Mouse (Mus musculus) hindbrain, postnatal 0 days (tissue): ENCODE results near the gene Ccr4. TPM values are rescaled to one million over a fixed set of nuclear protein-coding genes. Genes with fewer than 3 reads are reported as not detected.

Source experiments
- ATAC-seq: fragments of 200-750 bp; cut with Nextera tagmentation; 2 replicates; pipeline ENCODE4 v1.8.0; 2017; ENCODE audit warnings: mild to moderate bottlenecking, moderate TSS enrichment, moderate library complexity
- DNase-seq: peaks from one replicate; pipeline ENCODE4 v3.0.0-alpha.2; 2015; ENCODE audit warnings: low spot score
- H3K27ac ChIP-seq: fragments of 300-500 bp; sonication (generic); 2 replicates; pipeline ENCODE4 v1.5.1; 2014; ENCODE audit warnings: mild to moderate bottlenecking
- H3K27me3 ChIP-seq: fragments of 300-500 bp; sonication (generic); 2 replicates; pipeline ENCODE4 v1.6.1; 2014; ENCODE audit warnings: low read length, mixed read lengths; ENCODE audit not compliant: insufficient read depth
- H3K36me3 ChIP-seq: fragments of 300-500 bp; sonication (generic); 2 replicates; pipeline ENCODE4 v1.6.1; 2014; ENCODE audit warnings: low read length, mixed read lengths; ENCODE audit not compliant: insufficient read depth
- H3K4me1 ChIP-seq: fragments of 300-500 bp; sonication (generic); 2 replicates; pipeline ENCODE4 v1.6.1; 2014; ENCODE audit warnings: antibody characterized with exemption, low read length, mixed read lengths; ENCODE audit not compliant: insufficient read depth
- H3K4me2 ChIP-seq: fragments of 300-500 bp; sonication (generic); 2 replicates; pipeline ENCODE4 v1.6.1; 2014; ENCODE audit warnings: low read depth, mild to moderate bottlenecking, low read length, moderate library complexity, mixed read lengths
- H3K4me3 ChIP-seq: fragments of 300-500 bp; sonication (generic); 2 replicates; pipeline ENCODE4 v1.5.1; 2014; ENCODE audit warnings: low read length
- H3K9ac ChIP-seq: fragments of 300-500 bp; sonication (generic); replicated peaks from 2 replicates; pipeline ENCODE4 v1.6.1; 2014; ENCODE audit warnings: mild to moderate bottlenecking, low read length, moderate library complexity, mixed read lengths
- H3K9me3 ChIP-seq: fragments of 300-500 bp; sonication (generic); 2 replicates; pipeline ENCODE4 v1.6.1; 2016; ENCODE audit warnings: low read length, mixed read lengths
- CTCF ChIP-seq: IDR thresholded peaks from 2 replicates; pipeline ENCODE4 v1.5.1; 2016; ENCODE audit warnings: antibody characterized with exemption, control low read depth, low read depth
- WGBS: fragments of 180-500 bp; shearing (Covaris S2); extraction: QIAGEN DNeasy Blood & Tissue Kit; methylation state at CpG from one replicate; pipeline ENCODE4 v1.1.7; 2014; 5-methylcytosine and 5-hydroxymethylcytosine counted together
- polyA plus RNA-seq: library from polyadenylated mRNA; unstranded; fragments of >200 nt; fragmentation: Nextera tagmentation; extraction: Ambion mirVana; gene quantifications from 2 replicates; pipeline ENCODE4 v1.2.1, GENCODE M21; 2015
- total RNA-seq: library from RNA; depleted of rRNA; stranded (reverse); fragments of >200 nt; gene quantifications from 2 replicates; pipeline ENCODE4 v1.2.3, GENCODE M21; 2014; rRNA removed

Gene Ccr4
- total RNA-seq (not detected in 2 replicates), polyA plus RNA-seq (not detected in 2 replicates)

DNA sequence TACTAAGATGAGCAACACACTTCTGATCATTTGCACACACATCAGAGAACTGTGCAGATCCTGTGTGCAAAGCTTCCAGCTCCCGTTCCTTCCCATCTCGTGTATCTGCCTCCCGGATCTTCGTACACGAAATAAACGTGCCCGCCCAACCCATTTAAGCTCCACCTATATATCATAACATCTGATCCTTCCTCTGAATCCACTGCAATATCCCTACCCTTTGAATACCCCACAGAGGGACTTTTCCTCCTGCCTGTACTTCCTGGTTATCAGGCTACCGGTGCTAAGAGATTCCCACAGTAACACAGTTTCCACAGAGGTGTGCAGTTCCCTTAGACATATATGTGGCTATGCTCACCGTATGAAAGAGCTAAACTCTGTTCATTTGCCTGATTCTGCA, at the start of gene Ccr4:
Ccr4 (minus strand) TSS at position 101 of the 400 bp plus-strand sequence.
- H3K9me3 ChIP-seq, result no peaks in the 10 kb centered on the region

DNA sequence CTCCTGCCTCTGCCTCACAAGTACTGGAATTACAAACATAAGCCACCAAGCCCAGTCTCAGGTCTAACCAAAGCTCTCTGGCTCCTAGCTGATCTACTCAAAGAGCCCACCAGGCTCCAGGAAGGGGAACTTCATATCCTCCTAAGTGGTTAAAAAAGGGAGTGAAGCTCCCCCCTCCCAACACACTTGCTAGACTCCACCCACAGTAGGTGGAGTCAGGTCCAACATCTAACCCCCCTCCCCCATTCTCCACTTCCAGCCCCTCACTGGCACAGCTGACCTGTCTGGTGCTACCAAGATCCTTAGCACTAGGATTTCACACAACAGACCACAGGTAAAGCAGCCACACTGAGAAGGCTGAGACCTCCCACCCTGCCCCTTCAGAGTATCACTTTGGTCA, 49.1 kb upstream of the Ccr4 start:
- Histone ChIP-seq H3K36me3 (no peaks in the 10 kb centered on the region), H3K4me3 (no peak overlapping the region), H3K4me1 (0 out of 2 replicates have a peak, but pooled peaks cover 3% of the 10 kb centered on the region), H3K9me3 (no peaks in the 10 kb centered on the region), H3K4me2 (no peak overlapping the region), H3K27ac (no peak overlapping the region), H3K9ac (no peak overlapping the region), H3K27me3 (peaks cover 9% of the 10 kb centered on the region; the same call in 1 of the 2 replicates)
- no peak for TF ChIP-seq CTCF
- DNase-seq (no peak), ATAC-seq (no peak)

More for the DNA sequence above, at the start of gene Ccr4:
- DNase-seq, result no peak
- no peak within 1 kb of the TSS for H3K4me2 ChIP-seq
- H3K9ac ChIP-seq, result no peak within 1 kb of the TSS
- no peaks in the 10 kb centered on the region for H3K4me1 ChIP-seq
- no peak for ATAC-seq
- H3K27ac ChIP-seq, result no peak within 1 kb of the TSS
- no peak within 1 kb of the TSS for H3K4me3 ChIP-seq
- H3K36me3 ChIP-seq, result no peaks in the 10 kb centered on the region
- 90% methylated on average over 9 of the region's 9 CpGs for WGBS
- TF ChIP-seq CTCF, result no peak
- H3K27me3 ChIP-seq, result no peaks in the 10 kb centered on the region

DNA sequence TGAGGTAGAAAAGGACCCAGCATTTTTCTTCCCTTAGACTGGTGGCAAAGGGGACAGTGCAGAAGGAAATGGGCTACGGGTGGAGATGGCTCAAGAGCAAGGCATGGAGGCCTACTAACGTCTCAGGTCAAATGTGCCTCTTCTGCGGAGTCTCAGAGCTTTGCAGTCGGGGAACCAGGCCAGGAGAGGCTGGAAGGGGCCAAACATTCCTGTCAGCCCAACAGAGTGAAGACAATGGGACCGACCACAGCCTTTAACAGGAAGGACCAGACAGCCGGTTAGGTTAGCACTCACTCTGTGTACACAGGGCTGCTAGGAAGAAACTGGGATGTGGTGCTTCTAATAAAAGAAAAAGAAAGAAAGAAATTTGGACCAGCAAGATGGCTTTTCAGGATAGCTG, 45.3 kb upstream of the Ccr4 start:
- H3K36me3 ChIP-seq, result no peaks in the 10 kb centered on the region
- no peak for ATAC-seq
- WGBS, result 25% methylated on average over 6 of the region's 6 CpGs

DNA sequence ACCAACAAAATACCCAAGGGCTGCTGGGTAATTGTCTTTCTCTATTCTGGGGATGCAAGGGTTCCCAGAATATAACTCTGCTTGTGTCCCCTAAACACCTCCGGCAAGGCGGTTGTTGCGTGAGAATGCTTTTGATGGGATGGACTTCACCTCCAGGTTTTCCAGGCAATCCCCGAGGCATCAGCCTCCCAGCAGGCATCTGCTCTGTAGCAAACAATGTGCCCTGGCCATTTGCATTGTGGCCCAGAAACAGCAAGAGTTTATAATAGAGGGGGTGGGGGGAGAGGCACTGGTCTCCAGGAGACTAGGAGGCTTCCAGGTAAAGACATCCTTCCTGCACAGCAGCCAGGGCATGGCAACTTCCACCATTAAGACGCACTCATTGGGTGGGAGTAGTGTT, 44.4 kb upstream of the Ccr4 start:
- TF ChIP-seq CTCF, result no peak
- 20% methylated on average over 5 of the region's 5 CpGs for WGBS
- Histone ChIP-seq H3K36me3 (no peaks in the 10 kb centered on the region), H3K9me3 (no peaks in the 10 kb centered on the region), H3K9ac (no peak overlapping the region), H3K4me2 (no peak overlapping the region), H3K27me3 (no peaks in the 10 kb centered on the region), H3K4me1 (no peaks in the 10 kb centered on the region), H3K27ac (no peak overlapping the region), H3K4me3 (no peak overlapping the region)
- DNase-seq (no peak), ATAC-seq (no peak)

More for the DNA sequence above, 45.3 kb upstream of the Ccr4 start:
- Histone ChIP-seq H3K9ac (no peak overlapping the region), H3K9me3 (no peaks in the 10 kb centered on the region), H3K4me3 (no peak overlapping the region), H3K4me2 (no peak overlapping the region), H3K27me3 (no peaks in the 10 kb centered on the region), H3K27ac (no peak overlapping the region), H3K4me1 (0 out of 2 replicates have a peak, but pooled peaks cover 3% of the 10 kb centered on the region)
- no peak for TF ChIP-seq CTCF
- no peak for DNase-seq

DNA sequence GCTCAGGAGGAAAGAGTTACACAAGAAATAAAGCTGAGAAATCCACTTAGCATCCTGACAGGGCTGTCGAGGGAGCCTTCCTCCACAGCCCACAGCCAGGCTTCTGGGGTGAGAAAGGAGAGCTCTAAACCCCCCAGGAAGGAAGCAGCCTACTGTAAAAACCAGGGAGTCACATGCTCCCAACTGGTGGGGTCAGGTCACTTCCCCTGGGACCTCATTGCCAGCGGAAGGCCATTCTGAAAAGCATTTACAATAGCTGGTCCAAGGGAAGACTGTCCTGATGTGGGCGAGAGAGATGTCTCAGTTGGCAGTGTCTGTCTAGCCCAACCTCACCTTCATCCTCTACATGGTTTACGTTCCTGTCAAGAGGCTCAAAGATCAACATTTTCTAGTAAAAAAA, 43.8 kb upstream of the Ccr4 start:
- no peak for ATAC-seq

DNA sequence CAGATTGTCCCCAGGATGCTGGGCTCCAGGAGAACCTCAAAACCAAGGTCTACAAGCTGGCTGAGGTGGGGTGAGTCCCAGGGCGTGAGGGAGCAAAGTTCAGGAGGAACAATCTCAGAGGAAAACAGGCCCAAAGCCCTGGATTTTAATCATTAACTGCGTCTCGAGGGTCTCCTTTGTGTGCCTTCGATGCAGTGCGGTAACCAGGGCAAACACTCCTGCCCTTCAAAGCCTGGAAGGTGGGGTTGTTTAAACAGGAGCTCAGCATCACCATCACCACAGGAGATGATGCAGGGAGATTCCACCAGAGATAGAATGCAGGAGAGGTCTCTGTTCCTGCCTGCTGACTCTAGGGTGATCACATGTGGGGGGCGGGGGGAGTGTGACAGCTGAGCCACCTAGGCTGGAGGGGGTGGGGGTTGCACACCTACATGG, 42.9 kb upstream of the Ccr4 start:
- no peaks in the 10 kb centered on the region for H3K27me3 ChIP-seq
- no peaks in the 10 kb centered on the region for H3K9me3 ChIP-seq
- no peak for TF ChIP-seq CTCF
- H3K4me2 ChIP-seq, result no peak overlapping the region
- WGBS, result 50% methylated on average over 6 of the region's 6 CpGs
- no peaks in the 10 kb centered on the region for H3K4me1 ChIP-seq
- ATAC-seq (no peak), DNase-seq (no peak)
- no peak overlapping the region for H3K9ac ChIP-seq
- no peaks in the 10 kb centered on the region for H3K36me3 ChIP-seq
- no peak overlapping the region for H3K27ac ChIP-seq
- no peak overlapping the region for H3K4me3 ChIP-seq

More for the DNA sequence above, 43.8 kb upstream of the Ccr4 start:
- no peak overlapping the region for H3K27ac ChIP-seq
- no peaks in the 10 kb centered on the region for H3K27me3 ChIP-seq
- H3K9me3 ChIP-seq, result no peaks in the 10 kb centered on the region
- no peaks in the 10 kb centered on the region for H3K36me3 ChIP-seq
- no peak overlapping the region for H3K4me3 ChIP-seq
- DNase-seq, result no peak
- no peak overlapping the region for H3K4me2 ChIP-seq
- no peak overlapping the region for H3K9ac ChIP-seq
- no peaks in the 10 kb centered on the region for H3K4me1 ChIP-seq
- whole genome bisulfite sequencing, result 38% methylated on average over 4 of the region's 4 CpGs
- no peak for TF ChIP-seq CTCF

DNA sequence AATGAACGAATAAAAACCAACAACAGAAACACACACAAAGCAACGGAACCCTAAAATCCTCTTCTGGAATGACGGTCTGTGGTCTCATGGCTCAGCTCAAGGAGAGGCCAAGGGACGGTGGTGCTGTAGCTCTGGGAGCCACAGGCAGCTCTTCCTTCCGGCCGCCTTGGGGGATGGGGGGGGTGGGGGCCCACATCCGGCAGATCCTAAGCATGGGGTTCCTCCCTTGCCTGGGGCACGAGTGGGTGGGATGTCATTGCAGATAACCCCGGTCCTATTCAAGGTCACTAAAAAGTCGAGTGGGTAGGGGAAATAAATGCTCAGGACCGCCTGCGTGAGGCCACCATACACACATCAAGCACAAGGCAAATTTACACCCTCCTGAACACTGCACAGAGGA, 42.0 kb upstream of the Ccr4 start:
- no peak overlapping the region for H3K27ac ChIP-seq
- ATAC-seq (no peak), DNase-seq (no peak)
- no peak for TF ChIP-seq CTCF
- no peaks in the 10 kb centered on the region for H3K27me3 ChIP-seq
- H3K9me3 ChIP-seq, result no peaks in the 10 kb centered on the region
- H3K4me1 ChIP-seq, result no peaks in the 10 kb centered on the region
- no peaks in the 10 kb centered on the region for H3K36me3 ChIP-seq
- 59% methylated on average over 12 of the region's 12 CpGs for WGBS
- no peak overlapping the region for H3K4me3 ChIP-seq
- no peak overlapping the region for H3K4me2 ChIP-seq
- H3K9ac ChIP-seq, result no peak overlapping the region
